Mouse (Mus musculus) cerebellum, adult 8-10 months (tissue): ENCODE results near the gene Gmpr.
A peak's percentile ranks its signal among the peaks of the same experiment; 100 is the strongest.

Experiments
- DNase-seq: peaks from one replicate; pipeline ENCODE4 v3.0.0; 2022

Gmpr gene

DNA sequence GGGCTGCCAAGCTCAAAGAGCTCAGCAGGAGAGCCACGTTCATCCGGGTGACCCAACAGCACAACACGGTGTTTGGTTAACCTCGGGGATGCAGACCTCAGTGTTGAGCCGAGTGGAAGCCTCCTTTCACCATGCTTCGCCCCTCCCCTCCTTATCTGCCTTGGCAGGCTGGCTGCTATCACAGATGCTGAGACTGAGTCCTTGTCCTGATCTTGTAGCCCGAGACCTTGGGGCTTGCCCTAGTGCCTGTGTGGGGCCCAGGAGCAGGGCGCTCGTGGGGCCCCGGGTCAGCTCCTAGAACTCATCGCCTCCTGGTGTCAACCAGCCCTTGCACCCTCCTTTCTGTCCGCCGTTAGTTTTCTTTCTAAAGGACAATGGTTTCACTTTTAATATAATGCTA is 38.7 kb downstream of the Gmpr start:
- no peak for DNase-seq

DNA sequence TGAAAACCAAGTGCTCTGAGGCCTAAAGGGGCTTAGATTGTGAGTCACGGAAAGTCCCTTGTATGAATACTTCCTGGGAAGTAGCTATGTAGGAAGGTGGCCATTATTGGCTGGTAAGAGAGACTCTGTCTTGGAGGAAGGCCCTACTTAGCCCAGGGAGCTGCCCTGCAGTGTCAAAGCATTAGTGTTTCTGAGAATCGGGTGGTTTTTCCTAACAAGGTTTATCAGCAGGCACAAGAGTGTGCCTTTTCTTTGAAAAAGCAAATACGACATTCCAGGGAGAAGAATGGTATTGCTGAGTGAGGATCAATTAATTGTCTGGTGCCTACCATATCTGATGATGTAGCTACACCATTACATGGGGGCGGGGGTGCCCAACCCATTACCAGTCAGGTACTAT is 39.7 kb downstream of the Gmpr start:
- DNase-seq, result no peak

DNA sequence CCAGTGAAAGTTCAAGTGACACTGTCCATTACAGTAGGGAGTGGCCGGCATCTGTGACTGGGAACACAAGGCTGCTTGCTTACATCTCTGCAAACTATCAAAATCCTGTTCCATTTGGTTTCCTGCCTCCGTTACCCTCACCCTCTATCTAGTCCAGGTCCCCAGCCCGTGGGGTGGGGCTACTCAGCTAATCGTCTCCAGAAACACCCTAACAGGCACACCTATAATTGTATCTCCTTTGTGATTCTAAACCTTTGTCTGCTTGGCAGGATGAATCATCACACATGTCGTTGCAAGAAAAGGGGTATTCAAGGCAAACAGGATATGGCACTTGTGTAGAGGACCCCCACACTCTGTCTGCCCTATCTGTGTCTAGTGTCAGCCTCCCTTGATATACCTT is 40.3 kb downstream of the Gmpr start:
- DNase-seq, result no peak

DNA sequence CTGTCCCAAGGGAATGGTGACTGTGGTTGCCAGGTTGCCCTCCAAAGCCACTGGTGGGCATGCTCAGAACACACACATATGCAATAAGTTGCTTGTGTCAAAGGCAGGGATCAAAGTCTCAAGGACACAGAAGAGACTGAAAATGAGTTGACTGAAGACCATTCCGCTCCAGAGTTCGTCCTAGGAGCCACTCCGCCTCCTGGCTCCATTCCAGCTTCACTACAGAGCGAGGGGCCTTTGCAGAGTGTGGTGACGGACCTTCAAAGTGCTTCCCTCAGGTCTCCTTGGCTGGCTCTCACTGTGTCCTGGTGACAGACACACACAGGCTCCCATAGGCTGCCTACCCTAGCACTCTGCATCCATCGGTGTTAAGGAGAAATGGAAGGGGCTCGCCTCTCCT is 46.4 kb downstream of the Gmpr start:
- no peak for DNase-seq

DNA sequence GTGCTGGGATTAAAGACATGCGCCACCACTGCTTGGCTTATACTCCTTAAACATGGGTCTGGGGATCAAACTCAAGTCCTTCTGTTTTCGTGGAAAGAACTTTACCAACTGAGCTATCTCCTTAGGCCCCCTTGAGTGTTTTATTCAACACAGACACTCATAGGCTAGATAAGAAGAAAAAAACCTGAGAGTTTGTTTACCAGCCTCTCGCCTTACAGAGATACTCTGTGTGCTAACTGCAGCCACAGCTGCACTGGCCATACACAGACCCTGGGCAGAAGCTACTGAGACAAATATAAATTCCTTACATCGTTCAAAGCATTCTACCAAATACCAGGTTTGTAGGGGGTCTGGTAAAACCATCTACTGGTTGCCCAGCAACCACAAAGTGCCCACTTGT is 51.1 kb downstream of the Gmpr start:
- no peak for DNase-seq

DNA sequence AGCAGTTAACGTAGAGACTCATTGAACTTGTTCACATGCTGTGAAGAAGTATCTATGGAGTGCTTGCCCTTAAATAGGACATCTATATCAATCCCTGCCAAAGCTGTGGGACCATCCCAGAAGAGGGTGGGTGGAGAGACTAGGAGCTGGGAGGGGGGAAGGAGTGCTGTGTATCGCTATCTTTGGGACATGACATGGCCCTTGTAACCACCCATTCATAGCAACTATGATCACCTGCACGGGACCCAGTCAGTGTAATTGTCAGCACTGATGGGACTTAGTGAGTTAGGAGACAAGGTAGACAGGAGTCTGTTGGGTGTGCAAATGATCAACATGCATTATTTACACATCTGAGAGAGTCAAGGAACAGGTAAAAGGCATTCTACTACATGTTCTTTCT is 52.0 kb downstream of the Gmpr start:
- no peak for DNase-seq

DNA sequence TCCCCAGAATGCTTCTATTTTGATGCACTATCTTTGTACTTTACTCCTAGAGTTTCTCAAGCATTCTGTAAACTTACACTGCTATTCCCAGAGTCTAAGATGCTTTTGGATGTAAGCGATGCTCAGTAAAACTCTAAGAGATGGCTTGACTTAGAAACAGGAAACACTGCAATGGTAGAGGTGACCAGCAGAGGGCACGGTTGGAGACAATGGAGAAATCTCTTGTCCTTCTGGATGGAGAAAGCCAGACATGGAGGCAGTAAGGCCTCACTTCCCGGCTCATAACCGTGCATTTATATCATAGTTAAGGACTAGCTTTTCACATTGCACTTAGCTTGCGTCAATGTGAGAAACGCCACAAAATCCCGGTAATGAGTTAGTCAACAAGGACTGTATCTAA is 53.3 kb downstream of the Gmpr start:
- no peak for DNase-seq

DNA sequence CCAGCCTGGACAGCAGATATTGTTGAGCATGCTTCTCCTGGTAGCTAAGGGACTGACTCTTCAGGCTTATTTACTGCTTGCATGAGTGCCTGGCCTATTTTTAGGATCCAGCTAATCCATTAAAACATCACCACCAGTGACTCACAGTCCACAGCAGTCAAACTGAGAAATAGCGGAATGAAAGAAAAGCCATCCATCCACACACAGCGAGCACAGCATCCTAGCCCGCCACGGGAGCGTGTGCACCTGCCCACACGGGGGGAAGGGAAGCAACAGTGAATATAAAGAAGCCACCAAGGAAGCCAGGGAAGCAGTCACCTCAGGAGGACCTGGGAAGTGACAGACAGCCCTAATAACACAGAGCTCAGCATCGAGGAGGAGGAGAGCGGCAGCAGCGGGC is 54.8 kb downstream of the Gmpr start:
- no peak for DNase-seq

DNA sequence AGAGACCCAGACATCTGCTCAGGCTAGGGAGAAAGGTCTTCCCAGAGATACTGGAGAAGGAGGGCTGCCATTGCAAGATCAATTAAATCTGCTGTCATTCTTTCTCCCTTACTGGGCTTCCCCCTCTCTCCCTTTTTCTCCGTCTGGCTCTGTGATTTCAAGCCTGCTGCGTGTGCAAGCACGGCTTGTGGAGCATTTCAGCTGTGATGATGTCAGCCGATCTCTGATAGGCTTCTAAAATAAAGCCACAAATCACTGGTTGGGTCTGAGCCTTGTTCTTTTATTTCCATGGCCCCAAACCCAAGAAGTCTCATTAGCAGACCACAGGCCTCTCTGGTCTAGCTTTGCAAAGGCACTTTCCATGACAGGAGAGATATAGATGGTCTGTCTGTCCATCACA is 57.7 kb downstream of the Gmpr start:
- DNase-seq, result no peak

DNA sequence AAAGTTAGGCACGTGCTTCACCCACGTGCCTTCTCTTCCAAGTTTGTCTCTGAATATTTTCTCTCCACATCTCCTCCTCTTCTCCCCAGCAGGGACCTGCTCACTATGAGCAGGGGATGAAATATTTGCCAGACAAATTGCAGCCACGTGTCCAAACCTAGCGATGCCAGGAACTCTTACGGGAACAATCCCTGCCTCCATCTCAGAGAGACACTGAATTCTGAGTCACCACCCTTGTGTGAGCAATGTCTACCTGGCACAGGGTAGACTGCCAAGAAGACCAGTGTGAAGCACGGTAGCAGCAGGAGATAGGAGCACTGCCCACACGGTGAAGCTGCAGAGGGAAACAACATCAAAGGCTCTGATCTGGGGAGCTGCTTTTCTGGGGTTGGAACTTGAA is 62.7 kb downstream of the Gmpr start:
- DNase-seq, result peak; percentile 54

DNA sequence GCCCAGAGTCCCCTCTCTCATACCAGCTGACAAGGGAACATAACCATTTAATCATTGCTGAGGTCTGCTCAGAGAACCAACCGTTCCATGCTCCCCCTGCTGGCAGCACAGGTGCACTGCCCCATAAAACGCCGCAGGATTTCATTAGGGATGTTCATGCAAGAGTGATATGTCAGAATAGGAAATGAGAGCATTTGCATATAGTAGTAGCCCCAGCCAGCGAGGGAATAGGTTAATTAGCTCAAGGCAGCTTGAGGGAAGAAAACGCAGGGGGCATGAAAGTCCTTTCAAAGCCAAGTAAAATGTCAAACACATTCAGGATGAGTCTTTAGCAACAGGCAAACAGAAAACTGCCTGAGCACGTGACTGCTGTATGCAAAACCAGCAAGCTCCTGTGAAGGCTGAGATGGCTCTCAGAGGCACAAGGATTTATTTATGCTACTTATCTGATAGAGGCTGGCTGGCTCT is 64.6 kb downstream of the Gmpr start:
- peak; percentile 86 for DNase-seq

DNA sequence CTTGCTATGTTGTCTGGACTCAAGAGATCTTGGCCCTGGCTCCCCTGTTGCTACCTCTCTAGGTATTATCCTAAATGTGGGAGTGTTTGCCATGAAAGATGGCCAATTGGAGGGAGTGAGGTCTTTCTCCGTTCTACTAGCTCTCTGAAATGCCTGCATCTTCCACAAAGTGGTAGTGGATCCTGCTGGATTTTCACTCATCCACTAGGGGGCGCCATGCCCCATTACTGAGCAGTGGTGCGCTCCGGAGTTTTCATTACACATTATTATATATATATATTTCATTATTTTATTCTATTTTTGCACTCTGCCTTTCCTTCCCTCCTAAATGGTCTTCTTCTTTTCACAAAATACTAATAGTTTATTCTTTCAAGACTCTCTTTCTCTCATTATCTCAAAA is 65.5 kb downstream of the Gmpr start:
- peak; percentile 60 for DNase-seq

DNA sequence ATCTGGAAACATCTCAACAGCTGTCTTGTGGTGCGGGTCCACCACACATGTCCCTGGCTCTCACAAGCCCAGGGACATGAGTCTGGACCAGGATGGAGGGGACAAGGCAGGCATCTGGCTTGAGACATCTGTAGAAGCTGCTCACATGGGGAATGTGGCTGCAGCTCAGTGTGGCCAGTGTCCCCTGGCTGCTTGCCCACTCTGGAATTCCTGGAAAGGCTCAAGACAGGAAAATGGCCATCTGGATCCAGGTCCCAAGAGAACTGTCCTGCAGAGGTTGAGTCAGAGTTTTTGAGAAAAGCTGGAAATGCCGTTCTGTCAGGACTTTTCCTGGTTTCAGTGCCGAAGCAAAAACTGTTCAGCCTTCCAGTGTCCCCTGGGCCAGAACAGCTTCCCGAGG is 68.9 kb downstream of the Gmpr start:
- DNase-seq, result no peak

DNA sequence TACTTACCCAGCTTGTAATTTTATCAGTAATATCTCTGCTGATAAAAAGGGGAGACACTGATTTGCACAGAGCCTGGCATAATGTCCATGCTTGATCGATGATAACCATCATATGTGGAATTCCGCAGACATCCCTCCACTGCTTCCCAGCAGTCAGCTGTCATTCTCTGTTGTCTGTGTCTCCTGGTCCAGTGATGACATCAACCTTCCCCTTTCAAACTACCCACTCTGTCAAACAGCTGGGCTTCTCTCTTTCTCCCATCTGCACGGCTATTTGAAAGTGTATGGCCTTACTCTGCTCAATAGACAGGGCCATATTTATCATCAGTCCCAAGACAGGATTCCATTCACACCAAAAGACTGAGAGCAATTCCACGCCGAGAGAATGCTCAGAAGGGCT is 70.1 kb downstream of the Gmpr start:
- DNase-seq, result no peak

DNA sequence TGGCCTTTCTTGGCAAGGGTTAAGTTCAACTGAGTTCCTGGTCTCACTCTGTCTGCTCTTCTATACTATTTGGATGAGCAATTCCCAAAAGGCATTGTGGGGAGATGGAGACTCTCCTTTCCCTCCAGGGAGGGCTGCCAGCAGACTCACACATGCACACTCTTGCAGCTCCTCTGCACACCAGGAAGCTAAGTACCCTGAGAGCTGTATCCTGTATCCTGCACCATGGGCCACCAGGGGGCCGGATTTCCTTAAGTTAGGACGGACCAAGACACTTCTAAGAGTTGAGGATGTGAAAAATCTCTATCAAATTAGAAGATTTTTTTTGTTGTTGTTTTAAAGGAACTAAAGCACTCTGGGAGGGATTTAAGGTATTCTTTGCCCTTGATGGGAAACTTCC is 70.5 kb downstream of the Gmpr start:
- no peak for DNase-seq

DNA sequence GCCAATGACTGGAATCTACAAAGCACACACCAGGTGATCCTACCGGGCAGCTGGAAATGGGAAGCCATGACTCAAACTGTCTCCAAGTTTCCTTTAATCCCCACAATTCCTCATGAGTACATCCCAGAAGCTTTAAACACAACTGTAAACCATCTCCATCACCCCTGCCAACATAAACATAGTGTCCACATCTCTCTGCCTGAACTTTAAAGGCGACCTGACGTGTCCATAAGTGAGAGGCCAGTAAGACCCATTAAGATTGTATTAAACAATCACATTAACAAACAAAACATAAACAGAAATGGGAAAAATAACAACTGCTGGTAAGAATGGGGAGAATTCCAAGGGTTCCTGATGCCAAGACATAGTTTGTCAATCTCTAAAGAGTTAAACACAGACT is 72.5 kb downstream of the Gmpr start:
- DNase-seq, result no peak

DNA sequence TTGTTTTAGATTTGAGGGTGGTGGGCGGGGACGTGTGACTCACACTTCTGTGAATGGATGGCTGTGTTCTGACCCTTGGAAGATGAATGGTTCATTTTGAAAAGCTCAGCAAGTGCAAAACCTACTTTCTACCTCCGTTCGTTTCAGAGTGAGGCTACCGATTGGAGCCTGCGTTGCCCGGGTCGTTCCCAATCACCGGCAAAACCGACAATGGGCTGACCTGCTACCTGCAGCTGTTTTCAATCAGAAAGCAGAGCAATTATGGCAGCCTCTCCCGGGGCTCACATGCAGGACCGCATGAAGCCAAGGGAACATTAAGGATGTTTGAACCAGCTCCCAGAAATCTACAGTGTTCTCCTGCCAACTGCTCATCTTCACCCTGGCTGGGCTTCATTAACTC is 75.0 kb downstream of the Gmpr start:
- no peak for DNase-seq

DNA sequence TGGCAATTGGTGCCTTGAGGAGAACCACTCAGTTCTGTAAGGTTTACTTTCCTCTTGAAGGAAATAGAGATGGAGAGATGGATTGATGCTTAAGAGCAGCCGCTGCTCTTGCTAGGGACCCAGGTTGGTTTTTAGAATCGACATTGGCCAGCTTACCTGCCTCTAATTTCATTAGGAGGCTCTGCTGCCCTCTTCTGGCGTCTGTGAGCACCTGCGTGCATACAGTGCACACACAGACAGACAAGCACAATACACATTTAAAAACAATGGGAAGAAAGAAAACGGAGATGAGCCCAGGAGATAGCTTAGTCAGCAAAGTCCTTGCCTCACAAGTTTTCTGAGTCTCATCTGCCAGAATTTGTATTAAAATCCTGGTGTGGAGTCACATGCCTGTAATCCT is 75.8 kb downstream of the Gmpr start:
- no peak for DNase-seq

DNA sequence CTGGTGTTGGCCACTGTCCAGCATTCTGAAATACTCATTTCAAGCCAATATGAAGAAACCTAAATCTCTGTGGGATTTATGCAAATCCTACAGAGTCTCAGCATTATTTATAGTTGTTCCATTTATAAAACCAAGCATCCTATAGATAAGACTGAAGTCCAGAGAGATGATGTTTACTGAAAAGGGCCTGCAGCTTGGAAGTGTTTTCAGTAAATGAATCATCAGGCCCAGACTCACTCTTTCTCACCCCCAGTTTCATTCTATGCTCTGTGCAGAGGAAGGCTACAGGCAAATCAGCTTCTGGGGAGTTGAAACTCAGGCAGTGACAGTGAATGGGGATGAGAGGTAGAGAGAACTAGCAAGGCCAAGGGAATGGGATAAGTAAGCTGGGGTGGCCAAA is 83.7 kb downstream of the Gmpr start:
- no peak for DNase-seq

DNA sequence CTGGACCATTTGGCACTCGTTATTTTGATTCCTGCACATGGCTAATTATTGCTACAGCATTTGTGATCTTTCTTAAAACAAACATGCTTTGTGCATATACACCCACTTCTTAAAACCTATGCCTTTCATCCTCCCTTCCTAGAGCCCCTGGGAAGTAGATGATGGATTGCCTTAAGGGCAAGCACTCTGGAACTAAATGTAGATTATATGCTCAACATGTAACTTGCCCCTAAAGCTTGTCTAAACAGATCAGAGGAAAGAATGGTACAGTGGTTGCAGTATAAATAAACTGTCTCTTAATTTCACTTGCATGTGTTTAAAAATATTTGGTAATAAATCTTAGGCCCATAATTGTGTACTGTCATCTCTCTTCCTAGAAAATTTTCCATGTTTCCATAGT is 86.7 kb downstream of the Gmpr start:
- DNase-seq, result no peak

DNA sequence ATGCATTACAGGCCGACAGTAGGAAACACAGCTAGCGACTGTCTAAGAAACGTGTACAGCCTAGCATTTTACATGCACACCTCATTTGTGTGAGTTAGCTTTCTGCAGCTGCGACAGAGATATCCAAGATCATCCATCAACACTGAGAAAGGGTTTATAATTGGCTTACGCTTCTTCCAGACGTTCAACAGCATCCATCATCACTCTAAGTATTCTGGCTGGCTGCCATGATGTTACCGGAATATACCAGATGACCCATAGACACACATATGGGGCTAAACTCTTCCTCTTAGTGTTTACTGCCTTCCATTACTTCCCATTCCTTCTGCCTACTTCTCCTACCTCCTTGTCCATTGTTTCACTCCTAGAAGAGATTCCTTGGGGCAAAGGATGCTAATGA is 88.2 kb downstream of the Gmpr start:
- no peak for DNase-seq

DNA sequence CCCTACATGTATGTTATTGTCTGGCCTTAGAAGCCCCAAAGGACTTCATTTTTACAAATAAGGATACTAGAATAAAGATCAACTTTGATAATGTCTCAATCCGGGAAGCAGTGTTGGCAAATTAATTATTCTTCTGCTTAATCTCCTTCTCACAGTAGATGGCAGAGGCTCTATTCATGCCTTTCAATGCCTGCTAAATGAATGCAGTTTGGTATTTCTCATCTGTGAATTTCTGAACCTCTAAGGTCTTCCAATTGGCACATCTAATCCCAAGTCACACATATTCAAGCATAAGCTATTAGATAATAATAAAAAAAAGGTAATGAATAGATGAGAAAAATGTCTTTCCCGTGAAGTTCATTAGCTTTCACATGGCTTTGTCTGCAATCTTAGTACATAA is 92.6 kb downstream of the Gmpr start:
- DNase-seq, result no peak

DNA sequence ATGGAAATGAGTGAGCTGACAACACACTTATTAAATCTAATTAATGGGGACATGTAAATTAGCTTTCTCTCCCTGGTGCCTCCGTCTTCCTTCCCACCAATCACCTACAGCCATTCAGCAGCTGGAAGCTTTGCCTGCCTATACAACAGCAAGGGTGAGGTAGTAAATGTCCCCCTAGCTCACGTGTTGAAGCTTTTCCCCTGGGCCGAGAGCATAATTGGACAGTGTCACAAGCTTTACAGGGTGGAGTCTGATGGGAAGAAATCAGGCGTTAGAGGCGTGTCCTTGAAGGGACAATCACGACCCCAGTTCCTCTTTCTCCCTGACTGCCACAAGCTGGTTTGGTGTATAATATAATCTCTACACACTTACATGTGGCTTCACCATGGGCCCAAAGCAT is 93.2 kb downstream of the Gmpr start:
- DNase-seq, result no peak
